Mouse (Mus musculus) thymus, postnatal 4 days (tissue): ENCODE measurements around the gene Tbxa2r.

Source experiments
- DNase-seq: peaks from one replicate; pipeline ENCODE4 v3.0.0; 2021

Tbxa2r gene

GRCm38 (mm10) chr10:81349146-81349545 lies 20.6 kb downstream of the Tbxa2r start:
- peak; percentile 51 for DNase-seq

GRCm38 (mm10) chr10:81349961-81350350 lies 21.4 kb downstream of the Tbxa2r start:
- no peak for DNase-seq

GRCm38 (mm10) chr10:81350351-81351063 lies 22.0 kb downstream of the Tbxa2r start, which contains the start of gene Hmg20b:
Gene Hmg20b (minus strand): TSS chr10:81350480.
- DNase-seq, result peak; percentile 99

GRCm38 (mm10) chr10:81351678-81352291 lies 23.3 kb downstream of the Tbxa2r start:
- DNase-seq, result peak; percentile 81

- no peak for DNase-seq
Observed at GRCm38 (mm10) chr10:81354738-81355477, 26.4 kb downstream of the Tbxa2r start.

- DNase-seq, result no peak
Observed at GRCm38 (mm10) chr10:81355533-81355932, 27.0 kb downstream of the Tbxa2r start.

- DNase-seq, result no peak
Observed at GRCm38 (mm10) chr10:81356352-81356990, 27.9 kb downstream of the Tbxa2r start.

- DNase-seq, result peak; percentile 94
Observed at GRCm38 (mm10) chr10:81356991-81357844, 28.7 kb downstream of the Tbxa2r start, which contains the start of gene Mfsd12. Gene Mfsd12 (plus strand): TSS chr10:81357491.

- no peak for DNase-seq
Observed at GRCm38 (mm10) chr10:81358209-81358608, 29.7 kb downstream of the Tbxa2r start.

GRCm38 (mm10) chr10:81358841-81359240 lies 30.3 kb downstream of the Tbxa2r start:
- DNase-seq, result no peak

- DNase-seq, result no peak
Observed at GRCm38 (mm10) chr10:81360721-81361120, 32.2 kb downstream of the Tbxa2r start.

GRCm38 (mm10) chr10:81362336-81362949 lies 33.9 kb downstream of the Tbxa2r start:
- DNase-seq, result no peak

GRCm38 (mm10) chr10:81363436-81364346 lies 35.2 kb downstream of the Tbxa2r start:
- DNase-seq, result no peak

GRCm38 (mm10) chr10:81364666-81365065 lies 36.1 kb downstream of the Tbxa2r start:
- DNase-seq, result no peak

- no peak for DNase-seq
Observed at GRCm38 (mm10) chr10:81365073-81365472, 36.5 kb downstream of the Tbxa2r start.

GRCm38 (mm10) chr10:81365672-81366476 lies 37.3 kb downstream of the Tbxa2r start, which contains the start of gene 4930404N11Rik:
Gene 4930404N11Rik (minus strand): TSS chr10:81365816.
- no peak for DNase-seq

- DNase-seq, result no peak
Observed at GRCm38 (mm10) chr10:81366477-81367206, 38.1 kb downstream of the Tbxa2r start.

GRCm38 (mm10) chr10:81367207-81367495 lies 38.6 kb downstream of the Tbxa2r start:
- no peak for DNase-seq

- no peak for DNase-seq
Observed at GRCm38 (mm10) chr10:81375322-81375721, 46.8 kb downstream of the Tbxa2r start.
